Mouse (Mus musculus): ENCODE results near the gene Tmem176b.
"Not testable (repeated sequence)": the region's sequence is repeated elsewhere in the genome, so short reads cannot be mapped to it uniquely, and the experiment has no call there.

Tmem176b gene

DNA sequence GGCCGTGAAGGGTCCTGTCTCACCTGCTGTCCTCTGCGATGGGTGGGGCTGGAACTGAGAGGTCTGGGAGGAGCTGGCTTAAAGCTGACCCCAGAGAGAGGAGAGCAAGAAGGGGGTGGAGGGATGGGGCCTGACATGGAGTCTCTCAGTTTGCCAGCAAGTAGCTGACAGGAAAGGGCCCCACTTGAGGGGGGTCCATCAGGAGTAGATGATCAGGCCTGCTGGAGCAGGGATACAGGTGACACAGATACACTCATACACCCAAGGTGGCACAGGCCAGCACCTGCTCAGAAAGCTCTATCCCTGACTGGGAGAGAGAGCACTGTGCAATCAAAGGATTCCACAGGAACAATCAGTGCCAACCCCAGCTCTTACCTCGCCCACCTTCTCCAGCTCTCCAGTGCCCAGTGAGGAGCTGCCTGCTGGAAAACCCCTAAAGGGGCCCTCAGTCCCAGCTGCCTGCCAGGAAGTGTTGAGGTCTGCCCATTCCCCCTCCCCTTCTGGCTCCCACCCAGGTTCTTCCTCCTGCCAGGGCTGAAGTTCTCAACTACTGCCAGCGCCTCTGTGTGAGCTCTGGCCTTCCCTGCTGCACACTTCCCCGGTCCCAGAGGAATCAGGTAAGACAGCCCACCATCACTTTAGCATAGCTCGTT is at the start of gene Tmem176b:
TSS of gene Tmem176b (minus strand) at position 524 of the 653 bp plus-strand sequence.
- peak; percentile 92 for DNase-seq (ENCODE audit: low spot score)

- no peak for DNase-seq (ENCODE audit: low spot score)
Measured at GRCm38 (mm10) chr6:48876510-48877135, 35.3 kb upstream of the Tmem176b start.

DNA sequence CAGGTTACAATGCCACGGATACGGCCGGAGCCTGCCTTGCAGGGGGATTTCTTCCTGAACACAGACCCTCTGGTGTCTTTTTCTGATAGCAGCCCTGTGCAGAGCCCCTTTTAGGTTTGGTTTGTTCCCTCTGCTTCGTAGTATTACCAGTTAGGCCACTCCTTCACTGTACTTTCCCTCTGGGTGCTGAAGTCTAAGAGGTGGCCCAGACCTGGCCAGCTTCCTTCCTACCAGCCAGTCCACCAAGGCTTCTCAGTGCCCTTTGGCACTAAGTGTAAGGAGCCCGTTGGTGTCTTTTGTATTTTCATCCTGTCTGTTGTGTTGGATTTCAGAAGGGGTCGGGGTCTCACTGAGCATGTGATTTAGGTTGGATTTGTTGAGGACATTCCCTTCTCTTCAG is 34.2 kb upstream of the Tmem176b start:
- no peak for DNase-seq (ENCODE audit: low spot score)

- no peak for DNase-seq (ENCODE audit: low spot score)
Measured at GRCm38 (mm10) chr6:48874576-48874975, 33.3 kb upstream of the Tmem176b start.

- no peak for DNase-seq (ENCODE audit: low spot score)
Measured at GRCm38 (mm10) chr6:48872596-48872995, 31.3 kb upstream of the Tmem176b start, which contains the start of gene Aoc1. Gene Aoc1, plus strand, starts transcription at chr6:48872896.

- no peak for DNase-seq (ENCODE audit: low spot score)
Measured at GRCm38 (mm10) chr6:48869774-48870173, 28.5 kb upstream of the Tmem176b start.

- no peak for DNase-seq (ENCODE audit: low spot score)
Measured at GRCm38 (mm10) chr6:48867158-48867557, 25.9 kb upstream of the Tmem176b start.

GRCm38 (mm10) chr6:48866355-48866950 is 25.2 kb upstream of the Tmem176b start:
- not testable (repeated sequence) for DNase-seq (ENCODE audit: low spot score)

GRCm38 (mm10) chr6:48865152-48865745 is 24.0 kb upstream of the Tmem176b start:
- DNase-seq (ENCODE audit: low spot score), result no peak

DNA sequence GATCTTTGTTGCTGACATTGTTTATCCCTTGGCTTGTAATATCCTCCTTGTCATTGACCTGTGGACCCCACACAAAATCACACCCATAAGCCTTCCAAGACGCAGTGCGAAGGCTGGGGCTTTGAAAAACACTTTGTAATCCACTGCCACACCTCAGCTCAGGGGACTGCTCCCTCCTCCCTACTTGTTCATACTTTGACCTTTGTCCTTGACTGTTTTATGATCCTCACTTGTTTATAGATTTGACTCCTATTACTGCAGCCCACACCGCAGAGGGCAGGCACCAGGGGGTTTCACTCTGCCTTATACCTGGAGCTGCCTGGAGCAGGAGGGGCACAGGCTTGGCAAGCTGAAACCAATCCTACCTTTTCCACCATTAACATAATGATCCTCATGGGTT is 23.4 kb upstream of the Tmem176b start:
- no peak for DNase-seq (ENCODE audit: low spot score)

DNA sequence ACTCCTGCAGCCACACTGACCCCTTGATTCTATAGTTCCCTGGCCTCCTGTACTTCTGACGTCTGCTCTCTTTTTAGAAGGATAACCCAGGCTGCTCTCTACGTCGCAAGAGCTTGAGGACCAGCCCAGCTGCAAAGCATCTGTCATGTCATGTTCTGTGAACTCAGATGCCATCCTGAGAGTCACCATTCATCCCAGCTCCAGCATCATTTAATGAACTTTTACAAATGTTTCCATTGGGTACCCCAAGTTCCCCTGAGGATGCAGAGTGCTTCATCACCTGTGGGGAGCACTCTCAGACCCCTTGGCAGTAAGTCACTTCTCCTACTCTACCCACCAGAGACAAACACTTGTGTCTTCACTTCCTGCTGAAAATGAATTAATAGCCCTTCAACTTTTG is 22.9 kb upstream of the Tmem176b start:
- DNase-seq (ENCODE audit: low spot score), result no peak

GRCm38 (mm10) chr6:48863488-48863887 is 22.2 kb upstream of the Tmem176b start:
- no peak for DNase-seq (ENCODE audit: low spot score)

DNA sequence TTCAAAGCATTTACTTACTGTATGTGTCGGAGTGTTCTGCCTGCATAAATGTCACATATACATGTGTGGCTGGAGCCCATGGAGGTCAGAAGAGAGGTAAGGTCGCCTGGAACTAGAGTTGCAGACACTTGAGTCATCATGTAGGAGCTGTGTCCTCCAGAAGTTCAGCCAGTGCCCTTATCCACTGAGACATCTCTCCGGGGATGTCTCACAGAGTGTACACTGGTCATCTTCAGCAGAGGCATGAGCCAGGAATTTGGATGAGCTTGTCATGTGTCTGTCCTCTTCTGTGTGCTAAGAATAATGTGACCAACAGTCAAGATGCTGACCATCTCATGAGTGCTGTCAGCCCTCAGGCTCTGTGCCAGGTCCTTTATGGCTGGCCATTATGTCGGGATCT is 21.5 kb upstream of the Tmem176b start:
- no peak for DNase-seq (ENCODE audit: low spot score)

DNA sequence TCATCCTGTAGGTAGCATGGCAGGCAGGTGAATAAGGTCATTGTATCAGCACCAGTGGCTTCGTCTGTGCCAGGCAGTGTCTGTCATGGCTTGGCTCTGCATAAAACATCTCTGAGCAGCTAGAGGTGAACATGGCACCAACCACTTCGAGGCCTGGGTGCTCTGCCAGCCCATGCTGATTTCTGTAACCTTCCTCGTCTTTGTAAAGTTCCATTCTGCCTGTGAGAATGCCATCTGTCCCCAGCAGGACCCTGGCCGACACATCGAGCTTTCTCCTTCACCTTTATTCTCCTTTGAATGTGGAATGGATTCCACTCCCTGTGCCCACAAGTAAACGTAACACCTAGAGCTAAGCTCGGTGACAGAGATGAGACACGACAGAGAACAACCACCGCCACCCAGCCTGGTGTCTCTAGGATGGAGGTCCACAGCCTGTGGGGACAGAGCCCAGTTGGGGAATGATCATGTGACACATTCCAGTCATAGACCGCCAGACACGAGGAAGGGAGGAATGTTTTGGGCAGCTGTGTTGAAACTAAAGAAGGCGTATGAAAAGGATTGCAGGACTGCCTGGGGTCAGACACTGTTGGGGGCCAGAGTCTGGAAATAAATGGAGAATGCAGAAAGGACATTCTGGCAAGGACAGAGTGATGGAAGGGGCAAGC is 20.5 kb upstream of the Tmem176b start:
- no peak for DNase-seq (ENCODE audit: low spot score)

GRCm38 (mm10) chr6:48860851-48861250 is 19.6 kb upstream of the Tmem176b start:
- DNase-seq (ENCODE audit: low spot score), result no peak

- no peak for DNase-seq (ENCODE audit: low spot score)
Measured at GRCm38 (mm10) chr6:48860130-48860815, 19.0 kb upstream of the Tmem176b start.

GRCm38 (mm10) chr6:48857613-48858302 is 16.5 kb upstream of the Tmem176b start:
- DNase-seq (ENCODE audit: low spot score), result peak; percentile 14

DNA sequence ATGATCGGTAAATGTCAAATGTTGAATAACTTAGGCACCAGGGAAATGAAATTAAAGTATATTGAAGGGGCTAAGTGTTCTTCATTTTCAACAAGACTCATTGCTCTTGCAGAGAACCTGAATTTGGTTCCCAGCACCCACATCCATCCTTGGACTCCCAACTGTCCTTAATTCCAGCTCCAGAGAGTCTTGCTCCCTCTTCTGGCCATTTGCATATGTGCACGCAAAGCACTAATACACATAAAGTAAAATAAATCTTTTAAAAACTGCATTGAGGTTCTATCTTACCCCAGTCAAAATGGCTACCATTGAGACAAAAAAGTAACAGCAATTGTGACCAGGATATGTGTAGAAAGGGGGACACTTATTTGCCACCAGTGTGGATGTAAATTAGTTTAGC is 12.9 kb upstream of the Tmem176b start:
- no peak for DNase-seq (ENCODE audit: low spot score)

DNA sequence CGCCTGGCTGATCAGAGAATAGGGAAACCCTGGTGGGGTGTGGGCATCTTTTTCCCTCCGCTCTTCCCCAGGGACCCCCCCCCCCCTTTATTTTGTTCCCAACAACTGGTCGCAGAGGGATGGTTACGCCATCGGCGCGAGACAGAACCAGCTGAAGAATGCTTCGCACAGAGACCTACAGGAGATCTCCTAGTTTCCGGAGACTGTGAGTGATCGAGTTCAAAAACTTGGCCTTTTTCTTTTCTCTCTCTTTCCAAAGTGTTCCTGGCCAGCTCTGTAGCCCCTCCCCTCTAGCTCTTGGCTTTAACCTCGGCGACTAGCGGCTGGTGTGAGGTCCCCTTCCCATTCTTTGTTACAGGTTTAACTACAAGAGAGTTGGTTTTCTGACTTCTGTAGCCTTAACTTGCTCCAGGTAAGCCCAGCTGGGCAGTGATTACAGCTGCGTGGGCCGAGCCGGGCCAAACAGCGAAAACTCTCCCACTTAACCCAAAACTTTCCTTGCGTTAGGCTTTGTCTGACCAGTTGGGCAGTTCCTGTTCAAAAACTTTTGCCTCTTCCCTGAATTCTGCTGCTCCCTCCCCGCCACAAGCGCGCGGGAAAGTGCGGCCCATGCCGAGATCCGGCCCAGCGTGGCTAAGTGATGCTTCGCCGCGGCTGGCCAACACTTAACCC is 10.7 kb upstream of the Tmem176b start:
- no peak for DNase-seq (ENCODE audit: low spot score)

- no peak for DNase-seq (ENCODE audit: low spot score)
Measured at GRCm38 (mm10) chr6:48845086-48845485, 3.8 kb upstream of the Tmem176b start.
